Mouse (Mus musculus): ENCODE measurements around the gene Qdpr. TPM values are rescaled to one million over a fixed set of nuclear protein-coding genes. Genes with fewer than 3 reads are reported as not detected.

Gene Qdpr
- 100 to 1,000 TPM; 167 to 169 TPM for total RNA-seq (2021)
- long read RNA-seq, experiment 1, transcript Qdpr-201 (7 exons, 1,380 nt) = major isoform, 81 of 94 reads
- long read RNA-seq, experiment 1, partial matches to known transcripts = 7 of 94 reads
- long read RNA-seq, experiment 1, other reads (novel, unspliced or antisense) = 6 of 94 reads
- long read RNA-seq, experiment 2, transcript Qdpr-201 (7 exons, 1,380 nt) = major isoform, 96 of 108 reads
- long read RNA-seq, experiment 2, partial matches to known transcripts = 3 of 108 reads
- long read RNA-seq, experiment 2, other reads (novel, unspliced or antisense) = 8 of 108 reads

- Histone ChIP-seq H3K4me3 (peak within 1 kb of the TSS; percentile 63), H3K27ac (peak within 1 kb of the TSS; percentile 79)
- TF ChIP-seq CTCF (conservative IDR thresholded peaks at IDR 0.05) = peak; percentile 36; the same call in 1 of the 2 replicates
- peak; percentile 90 to 96 for DNase-seq (ENCODE audit: low spot score in 2 of 2)
Observed at GRCm38 (mm10) chr5:45449831-45450716, at the start of gene Qdpr. Gene Qdpr, minus strand, starts transcription at chr5:45450236.

- Histone ChIP-seq H3K4me3 (peak overlapping the region; percentile 20; the same call in 1 of the 2 replicates), H3K27ac (peak overlapping the region; percentile 92)
- peak in 1 of 2 experiments; percentile 8 for DNase-seq (ENCODE audit: low spot score in 2 of 2)
- no peak for TF ChIP-seq CTCF (conservative IDR thresholded peaks at IDR 0.05)
Observed at GRCm38 (mm10) chr5:45497564-45497963, 47.5 kb upstream of the Qdpr start.

GRCm38 (mm10) chr5:45496930-45497550, 47.0 kb upstream of the Qdpr start:
- no peak for TF ChIP-seq CTCF (conservative IDR thresholded peaks at IDR 0.05)
- peak in 1 of 2 experiments; percentile 4 for DNase-seq (ENCODE audit: low spot score in 2 of 2)
- H3K27ac ChIP-seq = peak overlapping the region; percentile 92

GRCm38 (mm10) chr5:45496479-45496878, 46.4 kb upstream of the Qdpr start:
- no peak overlapping the region for H3K4me3 ChIP-seq
- DNase-seq (ENCODE audit: low spot score in 2 of 2) = peak in 1 of 2 experiments; percentile 4
- H3K27ac ChIP-seq = peak overlapping the region; percentile 92
- no peak for TF ChIP-seq CTCF (conservative IDR thresholded peaks at IDR 0.05)

More at GRCm38 (mm10) chr5:45496930-45497550, 47.0 kb upstream of the Qdpr start:
- H3K4me3 ChIP-seq = peak overlapping the region; percentile 3; the same call in 1 of the 2 replicates

GRCm38 (mm10) chr5:45496042-45496441, 46.0 kb upstream of the Qdpr start:
- TF ChIP-seq CTCF (conservative IDR thresholded peaks at IDR 0.05) = no peak
- Histone ChIP-seq H3K27ac (peak overlapping the region; percentile 92), H3K4me3 (peak overlapping the region; percentile 6; the same call in 1 of the 2 replicates)
- peak in 1 of 2 experiments; percentile 2 for DNase-seq (ENCODE audit: low spot score in 2 of 2)

GRCm38 (mm10) chr5:45495429-45495975, 45.5 kb upstream of the Qdpr start:
- peak overlapping the region; percentile 92; the same call in 1 of the 2 replicates for H3K27ac ChIP-seq
- DNase-seq (ENCODE audit: low spot score in 2 of 2) = peak in 1 of 2 experiments; percentile 5
- no peak for TF ChIP-seq CTCF (conservative IDR thresholded peaks at IDR 0.05)
- peak overlapping the region; percentile 66 for H3K4me3 ChIP-seq

GRCm38 (mm10) chr5:45494093-45494755, 44.2 kb upstream of the Qdpr start:
- no peak for DNase-seq (ENCODE audit: low spot score in 2 of 2)
- no peak for TF ChIP-seq CTCF (conservative IDR thresholded peaks at IDR 0.05)
- Histone ChIP-seq H3K27ac (peak overlapping the region; percentile 92), H3K4me3 (peak overlapping the region; percentile 66)

GRCm38 (mm10) chr5:45493191-45494092, 43.4 kb upstream of the Qdpr start, which contains the start of gene Lap3:
Gene Lap3, plus strand, starts transcription at chr5:45493374.
- Histone ChIP-seq H3K4me3 (peak within 1 kb of the TSS; percentile 66), H3K27ac (peak within 1 kb of the TSS; percentile 92)
- DNase-seq (ENCODE audit: low spot score in 2 of 2) = peak; percentile 97
- TF ChIP-seq CTCF (conservative IDR thresholded peaks at IDR 0.05) = peak; percentile 74

- H3K27ac ChIP-seq = no peak overlapping the region
- no peak for DNase-seq (ENCODE audit: low spot score in 2 of 2)
- H3K4me3 ChIP-seq = no peak overlapping the region
- no peak for TF ChIP-seq CTCF (conservative IDR thresholded peaks at IDR 0.05)
Observed at GRCm38 (mm10) chr5:45491776-45492175, 41.7 kb upstream of the Qdpr start.

GRCm38 (mm10) chr5:45483654-45484053, 33.6 kb upstream of the Qdpr start:
- no peak for DNase-seq (ENCODE audit: low spot score in 2 of 2)
- no peak overlapping the region for H3K4me3 ChIP-seq
- TF ChIP-seq CTCF (conservative IDR thresholded peaks at IDR 0.05) = no peak
- H3K27ac ChIP-seq = no peak overlapping the region

- no peak for TF ChIP-seq CTCF (conservative IDR thresholded peaks at IDR 0.05)
Observed at GRCm38 (mm10) chr5:45482607-45483006, 32.6 kb upstream of the Qdpr start.

More at GRCm38 (mm10) chr5:45482607-45483006, 32.6 kb upstream of the Qdpr start:
- Histone ChIP-seq H3K4me3 (no peak overlapping the region), H3K27ac (no peak overlapping the region)
- no peak for DNase-seq (ENCODE audit: low spot score in 2 of 2)

Measured in layer of hippocampus, adult 2 months (tissue).